Mouse (Mus musculus): ENCODE results near the gene Hrct1.

Hrct1 gene

DNA sequence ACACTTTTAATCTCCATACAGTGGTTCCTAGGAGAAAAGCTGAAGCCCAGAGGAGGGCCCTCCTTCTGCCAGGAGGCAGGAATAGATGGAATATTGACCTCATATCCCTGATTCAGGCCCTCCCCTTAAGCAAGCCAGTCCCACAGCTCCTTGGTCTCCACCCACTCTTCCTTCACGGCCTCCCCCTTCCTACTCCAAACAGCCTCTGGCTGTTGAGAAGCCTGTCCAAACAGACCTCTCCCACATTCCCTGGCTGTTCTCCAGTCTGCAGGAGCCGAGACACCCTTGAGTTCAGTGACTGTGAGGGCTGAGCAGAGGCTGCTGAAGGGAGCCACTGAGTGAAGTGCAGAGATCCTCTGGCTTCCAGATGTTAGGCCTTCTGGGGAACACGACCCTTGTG is at the start of gene Hrct1:
Hrct1 (plus strand) TSS at position 194 of the 400 bp plus-strand sequence.
- Histone ChIP-seq H3K36me3 (ENCODE audit: control insufficient read depth, insufficient read depth, low read length, poor library complexity, severe bottlenecking) (no peaks in the 10 kb centered on the region), H3K27me3 (ENCODE audit: control insufficient read depth, insufficient read depth, low read length, poor library complexity, severe bottlenecking) (no peaks in the 10 kb centered on the region; the same call in 1 of the 2 replicates)
- DNase-seq (ENCODE audit: low read depth, low spot score): no peak

DNA sequence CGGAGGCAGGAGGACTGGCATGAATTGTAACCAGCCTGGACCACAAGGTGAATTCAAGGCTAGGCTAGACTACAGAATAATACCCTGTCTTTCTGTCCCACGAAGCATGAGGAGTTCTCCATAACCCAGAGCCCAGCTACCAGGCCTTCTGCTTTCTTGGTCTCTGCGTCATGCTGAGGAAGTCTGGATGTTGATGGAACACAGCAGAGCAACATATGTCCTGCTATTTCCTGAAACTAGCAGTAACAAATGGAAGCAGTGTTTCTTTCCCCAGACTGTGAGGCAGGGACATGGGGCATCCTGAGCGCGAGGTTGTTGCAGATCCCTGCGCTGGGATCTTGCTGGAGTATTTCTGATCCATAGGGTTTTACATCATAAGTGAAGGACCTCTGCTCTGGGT is 48.4 kb upstream of the Hrct1 start:
- no peaks in the 10 kb centered on the region for H3K27me3 ChIP-seq (ENCODE audit: control insufficient read depth, insufficient read depth, low read length, poor library complexity, severe bottlenecking)
- no peak for DNase-seq (ENCODE audit: low read depth, low spot score)
- no peaks in the 10 kb centered on the region for H3K36me3 ChIP-seq (ENCODE audit: control insufficient read depth, insufficient read depth, low read length, poor library complexity, severe bottlenecking)

DNA sequence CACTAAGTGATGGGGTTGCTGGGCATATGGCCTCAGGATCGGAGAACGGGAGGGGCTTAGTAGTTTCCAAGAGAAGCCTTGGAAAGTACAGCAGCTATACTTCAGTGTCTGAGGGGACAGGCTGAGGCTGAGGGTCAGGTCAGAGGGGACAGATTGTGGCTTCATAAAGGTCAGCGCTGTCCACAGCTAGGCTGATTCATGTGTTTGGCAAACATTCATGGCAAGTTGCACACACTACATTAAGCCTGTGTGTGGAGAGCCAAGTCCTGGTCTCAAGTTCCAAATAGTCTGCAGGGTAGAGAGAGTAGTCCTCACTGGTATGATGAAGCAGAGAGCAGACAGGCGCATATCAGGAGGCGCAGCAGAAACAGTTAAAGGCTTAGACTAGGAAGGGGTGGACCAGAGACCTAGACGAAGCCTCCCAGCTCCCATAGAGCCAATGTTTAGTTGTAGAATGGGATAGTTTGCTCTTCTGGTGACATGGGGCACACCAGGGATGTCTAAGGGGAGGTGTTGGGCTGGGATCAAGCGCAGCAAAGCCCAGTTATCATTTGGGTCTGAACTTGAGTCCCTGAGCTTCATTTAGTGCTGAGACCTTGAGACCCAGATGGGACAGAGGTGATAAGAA is 47.5 kb upstream of the Hrct1 start:
- Histone ChIP-seq H3K36me3 (ENCODE audit: control insufficient read depth, insufficient read depth, low read length, poor library complexity, severe bottlenecking) (no peaks in the 10 kb centered on the region), H3K27me3 (ENCODE audit: control insufficient read depth, insufficient read depth, low read length, poor library complexity, severe bottlenecking) (no peaks in the 10 kb centered on the region)
- no peak for DNase-seq (ENCODE audit: low read depth, low spot score)

DNA sequence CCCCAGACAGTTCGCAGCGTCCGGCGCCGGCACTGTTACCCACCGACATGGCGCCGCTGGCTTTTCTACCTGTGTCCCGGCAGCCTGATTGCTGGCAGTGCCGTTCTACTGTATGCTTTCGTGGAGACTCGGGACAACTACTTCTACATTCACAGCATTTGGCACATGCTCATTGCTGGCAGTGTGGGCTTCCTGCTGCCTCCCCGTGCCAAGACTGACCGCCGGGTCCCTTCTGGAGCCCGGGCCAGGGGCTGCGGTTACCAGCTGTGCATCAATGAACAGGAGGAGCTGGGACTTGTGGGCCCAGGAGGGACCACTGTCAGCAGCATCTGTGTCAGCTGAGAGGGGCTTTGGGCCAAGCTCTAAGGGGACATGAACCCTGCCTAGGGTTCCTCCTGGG is 37.0 kb upstream of the Hrct1 start:
- DNase-seq (ENCODE audit: low read depth, low spot score): no peak
- Histone ChIP-seq H3K27me3 (ENCODE audit: control insufficient read depth, insufficient read depth, low read length, poor library complexity, severe bottlenecking) (no peaks in the 10 kb centered on the region), H3K36me3 (ENCODE audit: control insufficient read depth, insufficient read depth, low read length, poor library complexity, severe bottlenecking) (no peaks in the 10 kb centered on the region)

DNA sequence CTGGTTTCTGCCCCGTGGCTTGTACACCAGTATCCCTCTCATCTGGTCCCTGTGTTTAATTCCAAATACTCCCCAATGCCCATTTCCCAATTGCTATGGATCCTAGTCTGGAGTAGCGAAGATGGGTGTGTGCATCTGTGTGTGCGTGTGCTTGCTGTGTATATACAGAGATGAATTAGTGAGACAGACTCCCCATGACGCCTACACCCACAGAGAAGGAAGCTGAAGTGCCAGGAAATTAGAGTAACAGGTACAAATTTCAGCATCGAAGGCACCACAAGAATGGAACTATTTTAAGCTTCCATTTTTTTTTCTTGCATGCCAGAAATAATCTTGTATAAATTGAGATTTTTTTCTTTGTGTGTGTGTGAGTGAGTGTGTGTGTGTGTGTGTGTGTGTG is 36.0 kb upstream of the Hrct1 start:
- DNase-seq (ENCODE audit: low read depth, low spot score): no peak
- no peaks in the 10 kb centered on the region for H3K36me3 ChIP-seq (ENCODE audit: control insufficient read depth, insufficient read depth, low read length, poor library complexity, severe bottlenecking)

DNA sequence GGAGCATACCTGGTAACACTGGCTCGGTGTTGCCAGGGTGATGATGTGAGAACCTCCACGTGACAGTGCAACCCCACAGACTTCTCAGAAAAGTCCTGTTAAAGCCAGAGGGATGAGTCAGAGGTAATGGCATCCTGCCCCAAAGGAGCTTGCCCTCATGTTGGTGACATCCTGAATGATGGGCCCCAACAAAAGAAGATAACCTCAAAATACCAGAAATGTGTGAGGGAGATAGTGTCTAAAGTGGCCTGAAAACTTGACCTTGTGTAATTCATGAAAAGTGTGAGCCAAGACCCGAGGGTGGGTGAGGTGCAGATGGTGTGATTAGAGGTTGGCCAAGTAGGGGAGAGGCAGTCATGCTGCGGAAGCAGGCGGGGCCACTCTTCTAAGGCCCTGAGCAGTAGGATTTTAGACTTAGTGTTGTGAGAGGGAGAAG is 33.2 kb upstream of the Hrct1 start:
- Histone ChIP-seq H3K36me3 (ENCODE audit: control insufficient read depth, insufficient read depth, low read length, poor library complexity, severe bottlenecking) (no peaks in the 10 kb centered on the region), H3K27me3 (ENCODE audit: control insufficient read depth, insufficient read depth, low read length, poor library complexity, severe bottlenecking) (no peaks in the 10 kb centered on the region)
- no peak for DNase-seq (ENCODE audit: low read depth, low spot score)

More for the DNA sequence above, 36.0 kb upstream of the Hrct1 start:
- no peaks in the 10 kb centered on the region for H3K27me3 ChIP-seq (ENCODE audit: control insufficient read depth, insufficient read depth, low read length, poor library complexity, severe bottlenecking)

DNA sequence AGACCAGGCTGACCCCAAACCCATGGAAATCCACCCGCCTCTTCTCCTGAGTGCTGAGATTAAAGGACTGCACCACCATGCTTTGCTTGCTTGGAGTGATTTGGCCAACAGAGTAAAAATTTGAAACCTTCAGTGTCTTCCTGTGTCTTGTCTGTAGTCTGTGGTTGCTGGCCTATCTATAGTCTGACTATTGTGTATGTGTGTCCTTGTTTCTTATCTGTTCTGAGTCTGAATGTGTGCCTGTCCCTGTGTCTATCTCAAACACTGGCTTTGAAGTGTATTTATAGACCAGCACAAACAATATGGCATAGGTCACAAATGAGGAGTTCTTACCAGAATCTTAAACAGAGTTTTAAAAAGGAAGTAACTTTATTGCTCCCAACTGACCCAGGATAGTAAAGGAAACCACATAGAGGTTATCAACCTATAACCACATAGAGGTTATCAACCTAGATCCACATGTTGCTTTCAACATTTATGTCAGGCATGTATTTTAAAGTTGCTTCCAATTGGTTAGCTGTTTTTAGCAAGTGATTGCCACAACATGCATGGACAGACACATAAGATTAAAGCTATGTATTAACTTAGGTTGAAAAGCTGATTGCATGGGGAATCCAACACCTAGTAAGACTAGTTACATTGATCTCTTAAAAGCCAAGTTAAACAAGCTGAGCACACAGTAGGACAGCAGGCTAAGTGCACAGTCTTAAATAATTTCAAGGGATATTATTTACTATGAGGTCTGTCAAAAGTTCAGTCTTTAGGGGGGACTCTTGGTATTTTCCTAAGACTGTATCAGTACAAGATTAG is 32.3 kb upstream of the Hrct1 start:
- Histone ChIP-seq H3K27me3 (ENCODE audit: control insufficient read depth, insufficient read depth, low read length, poor library complexity, severe bottlenecking) (no peaks in the 10 kb centered on the region), H3K36me3 (ENCODE audit: control insufficient read depth, insufficient read depth, low read length, poor library complexity, severe bottlenecking) (no peaks in the 10 kb centered on the region)
- no peak for DNase-seq (ENCODE audit: low read depth, low spot score)

DNA sequence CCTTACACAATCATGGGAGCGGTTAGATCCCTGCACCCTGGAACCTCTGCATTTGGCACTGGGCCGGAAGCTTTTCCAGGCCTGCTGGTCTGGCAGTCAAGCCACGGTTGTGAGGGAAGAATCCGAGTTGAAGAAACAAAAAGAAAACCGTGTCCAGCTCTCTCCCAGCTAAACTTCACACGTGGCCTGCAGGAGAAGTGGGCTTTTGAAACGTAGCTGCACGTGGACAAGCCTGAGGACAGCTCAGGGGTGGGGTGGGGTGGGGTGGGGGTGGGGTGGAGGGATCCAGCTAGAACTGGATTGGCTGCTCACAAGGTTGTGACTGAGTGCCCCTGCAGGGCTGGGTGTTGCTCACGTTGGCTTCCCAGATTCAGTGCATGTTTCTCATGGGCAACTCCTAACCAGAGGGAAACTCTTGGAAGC is 31.7 kb upstream of the Hrct1 start:
- Histone ChIP-seq H3K27me3 (ENCODE audit: control insufficient read depth, insufficient read depth, low read length, poor library complexity, severe bottlenecking) (no peaks in the 10 kb centered on the region), H3K36me3 (ENCODE audit: control insufficient read depth, insufficient read depth, low read length, poor library complexity, severe bottlenecking) (no peaks in the 10 kb centered on the region)
- no peak for DNase-seq (ENCODE audit: low read depth, low spot score)

DNA sequence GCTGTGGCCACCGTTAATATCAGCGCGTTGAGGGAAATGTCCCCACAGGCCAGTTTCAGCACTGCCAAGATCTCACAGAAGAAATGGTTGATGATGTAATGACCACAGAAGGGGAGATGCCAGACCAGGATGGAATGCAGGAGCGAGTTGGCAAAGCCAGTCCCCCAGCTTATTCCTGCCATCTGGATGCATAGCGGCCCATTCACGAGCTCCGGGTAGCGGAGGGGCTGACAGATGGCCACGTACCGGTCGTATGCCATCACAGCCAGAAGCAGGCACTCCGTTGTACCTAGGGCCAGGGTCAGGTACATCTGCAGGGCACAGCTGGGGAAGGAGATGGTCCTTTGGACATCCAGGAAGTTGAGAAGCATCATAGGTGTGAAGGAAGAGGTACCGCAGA is 30.4 kb upstream of the Hrct1 start:
- no peak for DNase-seq (ENCODE audit: low read depth, low spot score)
- Histone ChIP-seq H3K27me3 (ENCODE audit: control insufficient read depth, insufficient read depth, low read length, poor library complexity, severe bottlenecking) (no peaks in the 10 kb centered on the region), H3K36me3 (ENCODE audit: control insufficient read depth, insufficient read depth, low read length, poor library complexity, severe bottlenecking) (no peaks in the 10 kb centered on the region)

DNA sequence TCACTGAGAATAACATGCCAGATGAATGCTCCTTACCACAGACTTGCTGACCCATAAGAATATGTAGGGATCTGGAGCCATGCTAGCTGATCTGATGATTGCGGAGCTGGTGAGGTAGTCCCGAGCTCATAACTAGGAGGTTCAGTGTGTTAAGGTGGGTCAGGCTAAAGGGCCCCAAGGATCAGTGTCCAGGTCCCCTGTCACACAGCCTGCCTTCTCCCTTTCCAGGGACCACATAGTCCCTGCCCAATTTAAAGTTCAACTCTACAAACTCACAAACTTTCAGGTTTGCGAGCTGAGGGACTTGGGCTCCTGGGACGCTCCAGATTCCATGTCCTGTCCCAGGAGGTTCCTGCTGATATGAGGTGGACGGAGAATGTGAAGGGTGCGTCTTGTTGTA is 26.3 kb upstream of the Hrct1 start, which contains the start of gene Olfr70:
Olfr70 (minus strand) TSS at position 101 of the 400 bp plus-strand sequence.
- no peaks in the 10 kb centered on the region for H3K36me3 ChIP-seq (ENCODE audit: control insufficient read depth, insufficient read depth, low read length, poor library complexity, severe bottlenecking)
- no peak for DNase-seq (ENCODE audit: low read depth, low spot score)
- H3K27me3 ChIP-seq (ENCODE audit: control insufficient read depth, insufficient read depth, low read length, poor library complexity, severe bottlenecking): no peaks in the 10 kb centered on the region

DNA sequence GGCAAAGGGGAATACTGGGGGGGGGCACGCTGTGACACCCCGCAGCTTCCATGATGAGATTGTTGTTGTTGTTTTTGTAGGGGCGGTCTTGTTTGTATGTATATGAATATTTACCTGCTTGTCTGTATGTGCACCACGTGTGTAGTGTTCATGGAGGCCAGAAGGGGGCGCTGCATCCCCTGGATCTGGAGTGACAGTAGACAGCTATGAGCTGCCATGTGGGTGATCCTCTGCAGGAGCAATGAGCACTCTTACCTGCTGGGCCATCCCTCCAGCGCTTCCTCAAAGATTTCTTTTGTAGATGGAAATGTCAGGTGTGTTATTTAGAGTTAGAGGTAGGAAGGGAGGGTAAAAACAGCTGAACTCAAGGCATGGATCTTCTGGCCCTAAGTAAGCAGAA is 23.5 kb upstream of the Hrct1 start:
- Histone ChIP-seq H3K36me3 (ENCODE audit: control insufficient read depth, insufficient read depth, low read length, poor library complexity, severe bottlenecking) (no peaks in the 10 kb centered on the region), H3K27me3 (ENCODE audit: control insufficient read depth, insufficient read depth, low read length, poor library complexity, severe bottlenecking) (no peaks in the 10 kb centered on the region)
- no peak for DNase-seq (ENCODE audit: low read depth, low spot score)

DNA sequence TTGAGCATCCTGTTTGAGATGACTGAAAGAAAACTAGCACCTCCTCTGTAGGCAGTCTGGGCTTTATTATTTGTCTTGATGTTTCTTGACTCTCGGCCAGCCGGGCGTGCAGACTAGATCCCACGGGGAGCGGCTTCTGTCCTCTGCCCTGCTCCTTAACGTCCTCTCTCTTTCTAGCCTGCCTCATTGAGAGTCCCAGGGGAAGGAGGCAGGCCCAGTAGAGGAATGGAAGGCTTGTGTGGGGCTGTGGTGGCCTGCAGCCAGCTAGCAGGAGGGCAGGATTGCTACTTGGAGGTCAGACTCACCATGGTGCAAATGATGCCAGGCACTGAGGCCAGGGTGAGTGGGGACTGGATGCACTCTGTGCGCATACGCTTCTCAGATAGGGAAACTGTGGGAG is 23.1 kb upstream of the Hrct1 start:
- DNase-seq (ENCODE audit: low read depth, low spot score): no peak
- Histone ChIP-seq H3K36me3 (ENCODE audit: control insufficient read depth, insufficient read depth, low read length, poor library complexity, severe bottlenecking) (no peaks in the 10 kb centered on the region), H3K27me3 (ENCODE audit: control insufficient read depth, insufficient read depth, low read length, poor library complexity, severe bottlenecking) (no peaks in the 10 kb centered on the region)

DNA sequence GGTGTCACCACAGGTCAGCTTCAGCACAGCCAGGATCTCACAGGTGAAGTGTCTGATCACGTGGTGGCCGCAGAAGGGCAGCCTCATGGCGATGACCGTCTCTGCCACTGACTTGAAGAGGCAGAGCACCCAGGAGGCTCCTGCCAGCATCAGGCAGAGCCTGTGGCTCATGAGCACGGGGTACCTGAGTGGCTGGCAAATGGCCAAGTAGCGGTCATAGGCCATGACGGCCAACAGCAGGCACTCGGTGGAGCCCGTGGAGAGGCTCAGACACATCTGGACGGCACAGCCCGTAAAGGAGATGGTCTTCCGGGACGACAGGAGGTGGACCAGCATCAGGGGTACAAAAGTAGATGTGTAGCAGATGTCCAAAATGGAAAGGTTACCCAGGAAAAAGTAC is 21.0 kb upstream of the Hrct1 start:
- Histone ChIP-seq H3K27me3 (ENCODE audit: control insufficient read depth, insufficient read depth, low read length, poor library complexity, severe bottlenecking) (no peaks in the 10 kb centered on the region), H3K36me3 (ENCODE audit: control insufficient read depth, insufficient read depth, low read length, poor library complexity, severe bottlenecking) (no peaks in the 10 kb centered on the region)
- no peak for DNase-seq (ENCODE audit: low read depth, low spot score)

DNA sequence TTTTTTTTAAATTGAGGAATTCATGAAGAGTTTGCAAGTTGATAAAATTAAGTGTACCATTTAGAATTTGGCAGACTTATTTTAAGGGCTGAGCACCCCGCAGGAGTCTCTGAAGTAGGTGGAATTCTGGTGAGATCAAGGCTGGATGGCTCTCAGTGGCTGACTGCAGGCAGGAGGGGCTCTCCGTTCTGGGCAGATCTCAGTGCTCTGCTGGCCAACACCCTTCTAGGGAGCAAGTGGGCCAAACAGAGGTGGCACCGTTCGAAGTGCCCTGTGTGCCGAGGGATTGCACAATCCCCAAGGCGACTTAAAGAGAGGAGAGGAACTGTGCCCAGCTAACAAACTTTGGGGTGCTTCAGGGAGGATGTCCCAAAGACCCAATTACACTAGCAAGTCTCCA is 17.1 kb upstream of the Hrct1 start, which contains the start of gene Olfr71:
Olfr71 (minus strand) TSS at position 387 of the 400 bp plus-strand sequence.
- no peaks in the 10 kb centered on the region for H3K27me3 ChIP-seq (ENCODE audit: control insufficient read depth, insufficient read depth, low read length, poor library complexity, severe bottlenecking)
- no peaks in the 10 kb centered on the region for H3K36me3 ChIP-seq (ENCODE audit: control insufficient read depth, insufficient read depth, low read length, poor library complexity, severe bottlenecking)
- no peak for DNase-seq (ENCODE audit: low read depth, low spot score)

DNA sequence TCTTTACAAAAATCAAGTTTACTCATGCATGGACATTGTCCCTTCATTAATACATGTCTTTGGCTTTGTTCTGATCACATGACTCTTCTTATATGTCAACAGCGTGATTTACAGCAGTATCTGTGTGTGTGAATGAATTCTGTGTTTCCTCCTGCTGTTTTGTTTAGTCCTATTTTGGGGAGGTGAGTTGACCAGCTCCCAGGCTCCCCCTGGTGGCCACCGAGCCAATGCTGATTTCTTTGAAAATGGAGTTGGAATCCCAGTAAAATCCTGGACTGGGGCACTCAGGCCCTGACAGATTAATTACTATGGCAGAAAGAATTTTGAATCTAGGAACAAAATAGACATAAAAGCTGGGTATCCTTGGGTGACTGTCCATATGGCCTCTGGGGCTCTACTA is 15.2 kb upstream of the Hrct1 start:
- H3K27me3 ChIP-seq (ENCODE audit: control insufficient read depth, insufficient read depth, low read length, poor library complexity, severe bottlenecking): no peaks in the 10 kb centered on the region
- no peaks in the 10 kb centered on the region for H3K36me3 ChIP-seq (ENCODE audit: control insufficient read depth, insufficient read depth, low read length, poor library complexity, severe bottlenecking)
- DNase-seq (ENCODE audit: low read depth, low spot score): peak; percentile 76
